Mouse (Mus musculus) ES-E14 (cell line): Measurements from ENCODE around the gene Tpcn2.

ENCODE experiments used
- CHD2 ChIP-seq: IDR thresholded peaks from 2 replicates; pipeline ENCODE4 v1.6.1; 2014; ENCODE audit warnings: mild to moderate bottlenecking, low read depth, low read length, inconsistent platforms
- HCFC1 ChIP-seq: IDR thresholded peaks from 2 replicates; pipeline ENCODE4 v1.6.1; 2012; ENCODE audit warnings: low read length, inconsistent platforms, borderline replicate concordance; ENCODE audit not compliant: insufficient read depth
- MAFK ChIP-seq: IDR thresholded peaks from 2 replicates; pipeline ENCODE4 v1.6.1; 2014; ENCODE audit warnings: mild to moderate bottlenecking, low read depth, low read length, inconsistent platforms; ENCODE audit not compliant: insufficient read depth
- ZC3H11A ChIP-seq: IDR thresholded peaks from 2 replicates; pipeline ENCODE4 v1.6.1; 2012; ENCODE audit warnings: low read depth, mild to moderate bottlenecking, inconsistent platforms, low read length, borderline replicate concordance
- ZNF384 ChIP-seq: IDR thresholded peaks from 2 replicates; pipeline ENCODE4 v1.6.1; 2012; ENCODE audit warnings: low read depth, low read length, inconsistent platforms

DNA sequence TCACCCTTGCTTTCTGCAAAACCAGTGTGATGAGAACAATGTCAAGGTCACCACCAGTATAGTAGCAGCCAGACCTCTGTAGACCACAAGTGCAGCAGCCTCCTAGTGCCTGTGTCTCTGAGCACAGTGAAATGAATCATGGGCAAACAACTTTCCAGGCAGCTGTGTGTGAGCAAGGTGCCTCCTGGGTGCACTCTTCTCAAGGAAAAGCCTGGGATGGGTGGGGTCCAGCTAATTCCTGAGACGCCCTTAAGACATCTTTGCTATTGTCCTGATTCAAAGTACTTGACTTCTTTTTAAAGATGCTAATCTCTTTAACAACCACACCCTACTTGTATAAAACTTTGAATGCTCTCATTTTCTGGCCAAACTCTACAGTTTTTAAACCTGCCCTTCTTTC, 144.7 kb downstream of the Tpcn2 start:
- TF ChIP-seq ZNF384 (no peak), CHD2 (peak; percentile 71), HCFC1 (0 out of 2 replicates have a peak, but pooled peaks have one; percentile 30), MAFK (no peak), ZC3H11A (no peak)
